Mouse (Mus musculus): ENCODE results near the gene Smcp.

Smcp gene

GRCm38 (mm10) chr3:92588858-92589257 lies at the start of gene Smcp:
Gene Smcp, minus strand, starts transcription at chr3:92588997.
- no peak for DNase-seq

GRCm38 (mm10) chr3:92638653-92638991 lies 49.8 kb upstream of the Smcp start:
- no peak for DNase-seq

- no peak for DNase-seq
Observed at GRCm38 (mm10) chr3:92637745-92638652, 49.2 kb upstream of the Smcp start.

- DNase-seq = no peak
Observed at GRCm38 (mm10) chr3:92621560-92621959, 32.8 kb upstream of the Smcp start, which contains the start of gene Lce6a. Gene Lce6a, minus strand, starts transcription at chr3:92621660.

GRCm38 (mm10) chr3:92609804-92610203 lies 21.0 kb upstream of the Smcp start:
- DNase-seq = no peak

- DNase-seq = no peak
Observed at GRCm38 (mm10) chr3:92607392-92607791, 18.6 kb upstream of the Smcp start, which contains the start of gene 2210017I01Rik. Gene 2210017I01Rik, minus strand, starts transcription at chr3:92607492.

- no peak for DNase-seq
Observed at GRCm38 (mm10) chr3:92602169-92602568, 13.4 kb upstream of the Smcp start.

- DNase-seq = no peak
Observed at GRCm38 (mm10) chr3:92600456-92600855, 11.7 kb upstream of the Smcp start.

GRCm38 (mm10) chr3:92599973-92600372 lies 11.2 kb upstream of the Smcp start:
- no peak for DNase-seq

GRCm38 (mm10) chr3:92598429-92598828 lies 9.6 kb upstream of the Smcp start:
- no peak for DNase-seq

- DNase-seq = no peak
Observed at GRCm38 (mm10) chr3:92587190-92587589, 1.6 kb downstream of the Smcp start.

- DNase-seq = no peak
Observed at GRCm38 (mm10) chr3:92585055-92585454, 3.7 kb downstream of the Smcp start.

GRCm38 (mm10) chr3:92583164-92583826 lies 5.5 kb downstream of the Smcp start:
- no peak for DNase-seq

GRCm38 (mm10) chr3:92579508-92579907 lies 9.3 kb downstream of the Smcp start:
- DNase-seq = no peak

- DNase-seq = no peak
Observed at GRCm38 (mm10) chr3:92578652-92579413, 10.0 kb downstream of the Smcp start.

GRCm38 (mm10) chr3:92573449-92574041 lies 15.3 kb downstream of the Smcp start, which contains the start of gene Ivl:
Gene Ivl, minus strand, starts transcription at chr3:92573735.
- no peak for DNase-seq

GRCm38 (mm10) chr3:92572514-92573155 lies 16.2 kb downstream of the Smcp start:
- no peak for DNase-seq

GRCm38 (mm10) chr3:92568752-92569151 lies 20.0 kb downstream of the Smcp start:
- peak; percentile 54 for DNase-seq

- DNase-seq = no peak
Observed at GRCm38 (mm10) chr3:92565418-92565817, 23.4 kb downstream of the Smcp start.

- DNase-seq = no peak
Observed at GRCm38 (mm10) chr3:92534411-92534810, 54.4 kb downstream of the Smcp start, which contains the start of gene 2310046K23Rik. Gene 2310046K23Rik, minus strand, starts transcription at chr3:92534511.
